ENCODE assay signal across 8 mouse cellular contexts in genomic region chr11:12331997-12332396, GRCm38 (mm10).
DNase-seq lines count a peak whose midpoint lies in the region; ATAC-seq and TF ChIP-seq lines count a peak whose summit lies in the region.

No protein-coding gene starts in this region.

- TF ChIP-seq EP300 in heart, adult 2 months (IDR thresholded peaks at IDR 0.05; ENCODE audit: insufficient read depth, low read depth, low read length) = no peak

- H3K27ac ChIP-seq in limb, embryonic 12.5 days = no peak overlapping the region
- H3K27ac ChIP-seq in limb, embryonic 10.5 days = no peak overlapping the region
- peak overlapping the region; percentile 18; the same call in 1 of the 2 replicates for H3K27ac ChIP-seq in heart, adult 2 months
- peak overlapping the region; percentile 86 for H3K27ac ChIP-seq in kidney, embryonic 16.5 days (ENCODE audit: low read length)
- peak overlapping the region; percentile 72 for H3K27ac ChIP-seq in lung, embryonic 16.5 days (ENCODE audit: low read length)

- no peaks in the 10 kb centered on the region for H3K36me3 ChIP-seq in limb, embryonic 12.5 days
- H3K36me3 ChIP-seq in limb, embryonic 10.5 days = no peaks in the 10 kb centered on the region
- H3K36me3 ChIP-seq in heart, adult 2 months (ENCODE audit: control insufficient read depth, insufficient read depth, low read length) = peaks cover 19% of the 10 kb centered on the region
- H3K36me3 ChIP-seq in kidney, embryonic 16.5 days (ENCODE audit: insufficient read depth, low read length) = no peaks in the 10 kb centered on the region
- no peaks in the 10 kb centered on the region for H3K36me3 ChIP-seq in lung, embryonic 16.5 days (ENCODE audit: control insufficient read depth, insufficient read depth, low read length)

- peak; percentile 66; the same call in 1 of the 2 replicates for ATAC-seq in limb, embryonic 12.5 days (ENCODE audit: insufficient number of reproducible peaks, insufficient read depth, low FRiP score, low TSS enrichment, low read depth)
- peak; percentile 94 for ATAC-seq in kidney, embryonic 16.5 days (ENCODE audit: low FRiP score, low TSS enrichment)
- ATAC-seq in lung, embryonic 16.5 days (ENCODE audit: low read depth) = peak; percentile 77
- no peak for ATAC-seq in granulocyte monocyte progenitor cell, adult 5-6 weeks (replicated peaks; ENCODE audit: poor library complexity, severe bottlenecking)

- no peaks in the 10 kb centered on the region for H3K79me2 ChIP-seq in heart, adult 2 months (replicated peaks; ENCODE audit: control insufficient read depth, insufficient read depth, low read length)

- no peaks in the 10 kb centered on the region for H3K4me1 ChIP-seq in limb, embryonic 12.5 days (replicated peaks)
- no peaks in the 10 kb centered on the region for H3K4me1 ChIP-seq in limb, embryonic 10.5 days
- H3K4me1 ChIP-seq in heart, adult 2 months (ENCODE audit: control insufficient read depth, insufficient read depth, low read length) = peaks cover 7% of the 10 kb centered on the region
- H3K4me1 ChIP-seq in kidney, embryonic 16.5 days (ENCODE audit: insufficient read depth, low read length) = peaks cover 7% of the 10 kb centered on the region
- H3K4me1 ChIP-seq in lung, embryonic 16.5 days (replicated peaks; ENCODE audit: control insufficient read depth, insufficient read depth, low read length) = peaks cover 9% of the 10 kb centered on the region

- H3K9me3 ChIP-seq in limb, embryonic 12.5 days = no peaks in the 10 kb centered on the region
- H3K9me3 ChIP-seq in limb, embryonic 10.5 days (replicated peaks) = no peaks in the 10 kb centered on the region
- peaks cover 3% of the 10 kb centered on the region; the same call in 1 of the 2 replicates for H3K9me3 ChIP-seq in kidney, embryonic 16.5 days (ENCODE audit: low read length)
- H3K9me3 ChIP-seq in lung, embryonic 16.5 days (ENCODE audit: control insufficient read depth, low read length) = 0 out of 2 replicates have a peak, but pooled peaks cover 3% of the 10 kb centered on the region

- TF ChIP-seq POLR2A in heart, adult 2 months (IDR thresholded peaks at IDR 0.05; ENCODE audit: insufficient read depth, low read depth, low read length) = no peak

- no peaks in the 10 kb centered on the region for H3K27me3 ChIP-seq in limb, embryonic 12.5 days
- H3K27me3 ChIP-seq in limb, embryonic 10.5 days (ENCODE audit: low read depth, poor library complexity, severe bottlenecking) = no peaks in the 10 kb centered on the region
- H3K27me3 ChIP-seq in heart, adult 2 months (ENCODE audit: control insufficient read depth, insufficient read depth, low read length) = no peaks in the 10 kb centered on the region
- H3K27me3 ChIP-seq in kidney, embryonic 16.5 days (ENCODE audit: insufficient read depth, low read length) = no peaks in the 10 kb centered on the region
- H3K27me3 ChIP-seq in lung, embryonic 16.5 days (ENCODE audit: control insufficient read depth, insufficient read depth, low read depth, low read length) = no peaks in the 10 kb centered on the region

- no peak overlapping the region for H3K4me3 ChIP-seq in limb, embryonic 12.5 days (replicated peaks)
- H3K4me3 ChIP-seq in limb, embryonic 10.5 days = no peak overlapping the region
- no peak overlapping the region for H3K4me3 ChIP-seq in heart, adult 2 months
- H3K4me3 ChIP-seq in kidney, embryonic 16.5 days (ENCODE audit: low read length) = no peak overlapping the region
- no peak overlapping the region for H3K4me3 ChIP-seq in lung, embryonic 16.5 days (ENCODE audit: low read length)

- intact Hi-C loops in heart, adult 2 months (cut with DNase I) = no loop called here
- intact Hi-C loops in gastrocnemius, postnatal 36 days (cut with DNase I) = no loop called here

- H3K9ac ChIP-seq in limb, embryonic 12.5 days (replicated peaks) = no peak overlapping the region
- no peak overlapping the region for H3K9ac ChIP-seq in heart, adult 2 months (ENCODE audit: low read depth, low read length)
- H3K9ac ChIP-seq in kidney, embryonic 16.5 days (replicated peaks; ENCODE audit: low read length) = 0 out of 2 replicates have a peak overlapping the region, but pooled peaks have one; percentile 16
- H3K9ac ChIP-seq in lung, embryonic 16.5 days (ENCODE audit: low read length) = no peak overlapping the region

- DNase-seq in limb, embryonic 10.5 days (ENCODE audit: low spot score) = no peak
- no peak for DNase-seq in heart, adult 2 months
- peak; percentile 78 for DNase-seq in right cerebral cortex, postnatal 4 days
- no peak for DNase-seq in gastrocnemius, postnatal 36 days

- WGBS in limb, embryonic 12.5 days = 75% methylated on average over 2 of the region's 2 CpGs
- WGBS in limb, embryonic 10.5 days = 84% methylated on average over 2 of the region's 2 CpGs
- 25% methylated on average over 2 of the region's 2 CpGs for WGBS in heart, adult 2 months
- WGBS in kidney, embryonic 16.5 days = 48% methylated on average over 2 of the region's 2 CpGs
- 13% methylated on average over 2 of the region's 2 CpGs for WGBS in lung, embryonic 16.5 days

- H3K4me2 ChIP-seq in limb, embryonic 12.5 days = no peak overlapping the region
- no peak overlapping the region for H3K4me2 ChIP-seq in kidney, embryonic 16.5 days (replicated peaks; ENCODE audit: low read depth, low read length)
- H3K4me2 ChIP-seq in lung, embryonic 16.5 days (ENCODE audit: low read depth, low read length) = 0 out of 2 replicates have a peak overlapping the region, but pooled peaks have one; percentile 7

- no peak for TF ChIP-seq CTCF in heart, adult 2 months (IDR thresholded peaks at IDR 0.05)

Comparison
In these comparisons a context has a peak if more than half of its experiments do, and no peak if none do; other contexts are left out.
1. H3K27ac ChIP-seq: peak in heart, adult 2 months (single experiment), kidney, embryonic 16.5 days (single experiment) and lung, embryonic 16.5 days (single experiment); none in limb, embryonic 12.5 days (single experiment) and limb, embryonic 10.5 days (single experiment).